Mouse (Mus musculus): Measurements from ENCODE around the gene Angptl2.

DNA sequence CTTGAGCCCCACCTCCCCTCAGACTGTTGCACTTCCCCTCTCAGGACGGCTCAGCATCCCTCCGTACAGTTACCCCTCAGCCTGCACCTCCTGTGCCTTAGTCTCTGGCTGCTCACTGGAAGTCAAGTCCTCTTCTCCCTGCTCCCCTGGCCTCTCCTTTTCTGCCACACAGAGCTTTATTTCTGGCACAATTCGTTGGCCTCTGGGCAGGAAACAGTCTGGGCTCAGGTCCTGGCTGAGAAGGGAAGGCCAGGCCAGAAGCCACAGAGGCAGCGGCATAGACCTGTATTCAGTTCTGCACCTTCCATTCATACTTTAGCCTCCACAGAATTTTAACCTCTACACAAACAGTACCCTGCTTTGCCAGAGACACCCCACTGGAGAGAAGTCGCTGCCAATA lies 31.0 kb downstream of the Angptl2 start:
- no peak for TF ChIP-seq CTCF (conservative IDR thresholded peaks at IDR 0.05; ENCODE audit: low read length)
- no peak for TF ChIP-seq POU5F1 (IDR thresholded peaks at IDR 0.05; ENCODE audit: borderline replicate concordance, low read length)

Data from E14TG2a.4 (cell line).